Mouse (Mus musculus): ENCODE data around the gene E2f2.

DNA sequence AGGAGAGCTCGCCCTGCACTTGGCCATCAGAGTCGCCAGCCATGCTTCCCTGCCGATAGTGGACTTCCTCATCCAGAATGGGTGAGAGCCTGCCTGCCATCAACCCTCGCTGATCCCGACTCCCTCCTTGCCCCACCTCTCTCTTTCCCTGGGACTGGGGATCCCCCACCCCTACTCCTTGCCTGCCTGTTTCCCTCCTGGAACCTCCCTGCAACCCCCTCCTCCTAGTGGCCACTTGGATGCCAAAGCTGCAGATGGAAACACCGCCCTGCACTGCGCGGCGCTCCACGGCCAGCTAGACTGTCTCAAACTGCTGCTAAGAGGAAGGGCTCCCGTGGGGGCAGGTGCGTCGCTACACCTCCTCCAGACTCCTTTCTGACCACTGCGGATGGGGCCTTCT lies 67.9 kb downstream of the E2f2 start:
- TF ChIP-seq CTCF (IDR thresholded peaks at IDR 0.05; ENCODE audit: borderline replicate concordance, extremely low read depth, insufficient read depth, insufficient read length) (no peak), POLR2A (IDR thresholded peaks at IDR 0.05; ENCODE audit: borderline replicate concordance, extremely low read depth, insufficient read depth, insufficient read length, poor library complexity, severe bottlenecking) (no peak)

Measured in brain, embryonic 14.5 days (tissue).